Mouse (Mus musculus): Measurements from ENCODE around the gene Msx3. TPM values are rescaled to one million over a fixed set of nuclear protein-coding genes. Genes with fewer than 3 reads are reported as not detected.
A peak's percentile ranks its signal among the peaks of the same experiment; 100 is the strongest.

Msx3 gene
- polyA plus RNA-seq, 1 experiment = not detected

DNA sequence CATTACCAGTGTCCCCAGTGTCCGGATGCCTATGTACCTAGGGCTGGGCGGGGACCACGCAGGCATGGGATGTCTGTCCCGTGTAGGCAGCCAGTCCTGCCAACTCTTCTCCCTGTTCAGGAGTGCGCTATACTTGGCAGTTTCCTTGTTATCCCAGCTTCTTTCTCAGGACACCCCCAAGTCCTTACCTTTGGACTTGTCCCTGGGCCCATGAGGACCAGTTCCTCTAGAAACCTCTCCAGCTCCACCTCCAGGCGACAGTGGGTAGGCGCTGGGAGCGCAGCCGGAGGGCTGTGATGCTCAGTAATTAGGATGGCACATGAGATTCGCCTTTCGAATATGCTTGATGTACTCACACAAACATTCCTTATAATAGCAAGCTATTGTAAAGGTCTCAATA, 13.4 kb upstream of the Msx3 start:
- TF ChIP-seq POLR2A (IDR thresholded peaks at IDR 0.05; ENCODE audit: borderline replicate concordance, insufficient read depth, low read length) (no peak), CTCF (IDR thresholded peaks at IDR 0.05; ENCODE audit: borderline replicate concordance, insufficient read depth, low read depth, low read length) (peak; percentile 42; the same call in 1 of the 2 replicates)
- 18% methylated on average over 11 of the region's 11 CpGs for WGBS
- Histone ChIP-seq H3K27me3 (ENCODE audit: control insufficient read depth, insufficient read depth, low read length) (peaks cover 6% of the 10 kb centered on the region; the same call in 1 of the 2 replicates), H3K27ac (ENCODE audit: insufficient read depth, low read length) (no peak overlapping the region), H3K4me1 (ENCODE audit: control insufficient read depth, insufficient read depth, low read length) (0 out of 2 replicates have a peak, but pooled peaks cover 3% of the 10 kb centered on the region), H3K4me3 (replicated peaks; ENCODE audit: insufficient read depth, low read depth, low read length) (no peak overlapping the region)
- no peak for DNase-seq

DNA sequence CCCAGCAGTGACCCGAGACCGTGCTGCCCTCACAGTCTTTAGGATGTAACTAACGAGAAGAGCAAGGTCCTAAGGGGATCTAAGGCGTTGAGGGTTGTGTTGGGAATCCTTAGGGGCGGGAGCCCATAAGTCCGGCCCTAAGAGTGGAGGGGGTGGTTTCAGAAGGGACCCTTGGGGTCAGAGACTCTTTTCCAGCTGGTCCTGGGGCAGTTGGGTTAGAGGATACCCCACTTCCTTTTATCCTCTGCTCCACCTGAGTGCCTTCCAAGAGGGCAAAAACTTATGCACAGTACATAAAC, 12.9 kb upstream of the Msx3 start:
- Histone ChIP-seq H3K4me1 (ENCODE audit: control insufficient read depth, insufficient read depth, low read length) (0 out of 2 replicates have a peak, but pooled peaks cover 3% of the 10 kb centered on the region), H3K27me3 (ENCODE audit: control insufficient read depth, insufficient read depth, low read length) (peaks cover 6% of the 10 kb centered on the region; the same call in 1 of the 2 replicates), H3K4me3 (replicated peaks; ENCODE audit: insufficient read depth, low read depth, low read length) (no peak overlapping the region), H3K27ac (ENCODE audit: insufficient read depth, low read length) (no peak overlapping the region)
- TF ChIP-seq POLR2A (IDR thresholded peaks at IDR 0.05; ENCODE audit: borderline replicate concordance, insufficient read depth, low read length) (no peak), CTCF (IDR thresholded peaks at IDR 0.05; ENCODE audit: borderline replicate concordance, insufficient read depth, low read depth, low read length) (no peak)
- DNase-seq = no peak
- WGBS = 3% methylated on average over 6 of the region's 6 CpGs

DNA sequence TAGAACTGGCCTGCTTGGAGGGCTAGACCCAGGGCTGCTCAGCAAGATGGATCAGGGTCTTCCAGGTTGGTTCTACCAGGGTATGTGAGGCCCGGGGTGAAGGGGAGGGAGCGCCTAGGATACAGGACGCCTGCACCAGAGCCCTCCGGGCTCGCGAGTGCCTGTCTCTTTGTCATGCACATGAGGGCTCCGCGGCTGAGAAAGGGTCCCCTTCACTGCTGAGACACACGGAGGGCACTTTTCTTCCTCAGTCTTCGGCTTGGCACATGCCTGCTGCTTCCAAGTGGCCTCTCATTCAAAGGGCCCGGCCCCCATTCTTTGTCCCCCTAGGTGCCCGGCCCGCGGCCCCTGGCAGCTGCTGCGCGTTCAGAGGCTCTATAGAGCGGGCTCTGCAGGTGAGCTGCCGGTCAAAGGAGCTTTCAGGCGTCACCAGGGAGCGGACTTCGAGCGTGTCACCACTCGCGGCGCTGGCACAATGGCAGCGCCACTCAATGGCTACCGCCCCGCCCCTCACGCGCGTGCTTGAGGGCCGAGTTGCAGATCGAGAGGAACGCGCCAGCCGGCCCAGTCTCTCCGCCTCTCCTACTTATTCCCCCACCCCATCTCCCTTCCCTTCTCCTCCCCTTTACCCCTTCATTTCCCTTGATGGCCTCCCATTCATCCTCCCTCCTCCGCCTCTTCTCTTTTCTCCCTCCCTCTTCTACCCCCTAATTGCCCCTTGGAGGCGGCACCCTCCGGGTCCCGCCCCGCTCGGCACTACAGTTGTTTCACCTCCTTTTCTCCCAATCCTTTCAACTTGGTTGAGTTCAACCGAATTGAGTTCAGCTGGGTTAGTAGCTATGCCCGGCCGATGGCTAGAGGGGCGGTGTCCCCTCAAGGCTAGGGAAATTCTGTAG, 12.3 kb upstream of the Msx3 start:
- Histone ChIP-seq H3K27me3 (ENCODE audit: control insufficient read depth, insufficient read depth, low read length) (peaks cover 6% of the 10 kb centered on the region; the same call in 1 of the 2 replicates), H3K4me3 (replicated peaks; ENCODE audit: insufficient read depth, low read depth, low read length) (no peak overlapping the region)

DNA sequence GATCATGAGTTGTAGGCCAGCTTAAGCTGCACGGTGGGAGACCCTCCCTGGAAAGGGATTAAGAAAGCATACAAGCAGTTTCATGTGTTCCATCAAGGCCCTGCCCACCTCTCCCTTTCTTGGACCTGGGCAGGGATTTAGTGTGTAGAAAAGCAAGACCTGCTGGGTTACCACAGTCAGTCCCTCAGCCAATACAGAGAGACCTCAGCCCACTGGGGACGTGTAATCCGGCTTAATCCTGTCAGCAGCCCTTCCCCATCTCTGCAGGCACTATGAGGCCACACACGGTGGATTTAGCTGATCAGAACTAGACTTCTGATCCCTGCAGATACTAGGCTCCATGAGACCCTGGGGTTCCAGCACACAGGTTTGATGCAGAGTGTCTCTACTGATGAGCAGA, 10.7 kb upstream of the Msx3 start:
- Histone ChIP-seq H3K27ac (ENCODE audit: insufficient read depth, low read length) (no peak overlapping the region), H3K4me3 (replicated peaks; ENCODE audit: insufficient read depth, low read depth, low read length) (no peak overlapping the region), H3K4me1 (ENCODE audit: control insufficient read depth, insufficient read depth, low read length) (0 out of 2 replicates have a peak, but pooled peaks cover 3% of the 10 kb centered on the region), H3K27me3 (ENCODE audit: control insufficient read depth, insufficient read depth, low read length) (peaks cover 6% of the 10 kb centered on the region; the same call in 1 of the 2 replicates)
- TF ChIP-seq CTCF (IDR thresholded peaks at IDR 0.05; ENCODE audit: borderline replicate concordance, insufficient read depth, low read depth, low read length) (no peak), POLR2A (IDR thresholded peaks at IDR 0.05; ENCODE audit: borderline replicate concordance, insufficient read depth, low read length) (no peak)
- DNase-seq = no peak
- 66% methylated on average over 4 of the region's 4 CpGs for WGBS

More for the DNA sequence above, 12.3 kb upstream of the Msx3 start:
- Histone ChIP-seq H3K4me1 (ENCODE audit: control insufficient read depth, insufficient read depth, low read length) (0 out of 2 replicates have a peak, but pooled peaks cover 3% of the 10 kb centered on the region), H3K27ac (ENCODE audit: insufficient read depth, low read length) (no peak overlapping the region)
- TF ChIP-seq POLR2A (IDR thresholded peaks at IDR 0.05; ENCODE audit: borderline replicate concordance, insufficient read depth, low read length) = no peak
- TF ChIP-seq CTCF (IDR thresholded peaks at IDR 0.05; ENCODE audit: borderline replicate concordance, insufficient read depth, low read depth, low read length) = no peak
- WGBS = 5% methylated on average over 47 of the region's 47 CpGs
- DNase-seq = no peak

DNA sequence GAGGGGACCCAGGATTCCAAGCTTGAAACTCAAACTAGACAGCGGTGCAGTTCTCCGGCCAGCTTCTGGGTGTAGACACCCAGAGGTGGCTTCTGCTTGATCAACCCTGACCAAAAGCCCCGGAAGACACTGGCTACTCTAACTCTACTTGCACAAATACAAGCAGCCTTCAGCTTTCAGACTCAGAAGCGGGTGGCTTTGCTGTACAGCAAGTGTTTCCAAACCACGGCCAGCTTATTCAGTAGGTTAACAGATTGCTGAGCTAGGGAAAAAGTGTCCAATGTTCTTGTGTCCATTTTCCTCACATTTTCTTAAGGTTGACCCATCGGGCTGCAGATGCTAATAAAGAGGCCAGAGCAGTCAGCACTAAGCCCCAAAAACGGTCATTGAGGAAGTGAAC, 9.6 kb upstream of the Msx3 start:
- 29% methylated on average over 7 of the region's 7 CpGs for WGBS
- H3K27me3 ChIP-seq (ENCODE audit: control insufficient read depth, insufficient read depth, low read length) = peaks cover 6% of the 10 kb centered on the region; the same call in 1 of the 2 replicates
- TF ChIP-seq POLR2A (IDR thresholded peaks at IDR 0.05; ENCODE audit: borderline replicate concordance, insufficient read depth, low read length) (no peak), CTCF (IDR thresholded peaks at IDR 0.05; ENCODE audit: borderline replicate concordance, insufficient read depth, low read depth, low read length) (no peak)
- no peak for DNase-seq
- 0 out of 2 replicates have a peak, but pooled peaks cover 3% of the 10 kb centered on the region for H3K4me1 ChIP-seq (ENCODE audit: control insufficient read depth, insufficient read depth, low read length)
- H3K27ac ChIP-seq (ENCODE audit: insufficient read depth, low read length) = no peak overlapping the region
- no peak overlapping the region for H3K4me3 ChIP-seq (replicated peaks; ENCODE audit: insufficient read depth, low read depth, low read length)

DNA sequence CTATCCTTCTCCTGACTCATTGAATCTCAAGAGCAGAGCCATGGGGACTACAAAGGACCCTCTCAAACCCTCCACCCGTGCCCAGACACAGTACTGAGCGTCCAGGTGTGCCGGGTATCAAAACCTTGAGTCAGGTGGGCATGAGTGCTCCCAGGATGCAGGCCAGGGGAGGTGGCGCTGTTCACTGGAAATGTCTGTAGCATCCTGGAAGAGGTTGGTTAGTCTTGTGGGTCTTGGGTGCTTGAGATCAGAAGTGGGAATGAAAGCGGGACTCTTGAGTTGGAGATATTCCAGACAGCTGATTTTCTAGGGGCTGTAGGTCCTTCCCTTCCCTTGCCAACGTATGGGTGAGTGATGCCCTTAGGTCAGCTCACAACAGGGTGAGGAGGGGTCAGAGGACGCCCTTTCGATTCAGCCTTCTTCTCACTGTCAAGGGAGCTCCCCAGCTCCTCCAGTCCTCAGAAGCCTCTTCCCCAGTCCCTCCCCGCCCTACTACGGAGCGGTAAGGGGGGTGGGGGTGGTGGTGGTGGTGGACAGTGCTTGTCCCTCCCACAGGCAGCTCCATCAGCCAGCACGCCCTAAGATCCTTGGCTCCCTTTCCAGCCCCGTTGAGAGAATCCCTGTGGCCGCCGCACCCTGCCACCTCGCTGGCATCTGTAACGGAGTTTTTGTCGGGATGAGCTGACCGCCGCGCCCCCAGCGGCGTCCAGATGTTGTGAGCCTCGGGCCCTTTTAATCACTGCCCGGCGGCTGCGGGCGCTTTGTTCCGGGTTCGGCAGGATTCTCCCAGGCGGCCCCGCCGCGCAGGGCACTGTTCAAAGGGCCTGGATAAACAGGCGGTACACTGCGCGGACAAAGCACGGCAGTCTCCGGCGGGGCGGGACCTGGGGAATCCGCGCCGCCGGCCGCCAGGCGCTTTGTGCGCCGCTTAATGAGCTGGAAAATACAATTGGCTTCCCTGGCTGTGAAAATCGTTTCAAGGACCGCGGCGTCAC, 8.8 kb upstream of the Msx3 start:
- Histone ChIP-seq H3K27ac (ENCODE audit: insufficient read depth, low read length) (no peak overlapping the region), H3K4me3 (replicated peaks; ENCODE audit: insufficient read depth, low read depth, low read length) (peak overlapping the region; percentile 2), H3K27me3 (ENCODE audit: control insufficient read depth, insufficient read depth, low read length) (peaks cover 6% of the 10 kb centered on the region; the same call in 1 of the 2 replicates), H3K4me1 (ENCODE audit: control insufficient read depth, insufficient read depth, low read length) (0 out of 2 replicates have a peak, but pooled peaks cover 3% of the 10 kb centered on the region)
- no peak for TF ChIP-seq CTCF (IDR thresholded peaks at IDR 0.05; ENCODE audit: borderline replicate concordance, insufficient read depth, low read depth, low read length)
- no peak for TF ChIP-seq POLR2A (IDR thresholded peaks at IDR 0.05; ENCODE audit: borderline replicate concordance, insufficient read depth, low read length)
- no peak for DNase-seq
- WGBS = 4% methylated on average over 53 of the region's 53 CpGs

DNA sequence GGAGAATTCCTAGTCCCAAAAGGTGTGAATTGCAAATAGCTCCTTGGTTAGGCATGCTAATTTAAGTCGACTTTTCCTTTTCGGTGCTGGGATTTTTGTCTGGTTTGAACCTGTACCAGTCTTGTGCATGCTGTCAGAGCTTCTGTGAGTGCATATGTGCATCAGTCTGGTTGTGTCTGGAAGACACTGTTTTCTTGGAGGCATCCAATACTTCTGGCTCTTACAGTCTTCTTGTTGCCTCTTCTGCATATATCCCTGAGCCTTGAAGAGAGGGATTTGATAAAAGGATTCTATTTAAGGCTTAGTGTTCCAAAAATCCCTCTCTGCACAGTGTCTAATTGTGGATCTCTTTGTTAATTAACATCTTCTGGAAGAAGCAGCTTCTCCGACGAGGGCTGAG, 5.2 kb upstream of the Msx3 start:
- TF ChIP-seq POLR2A (IDR thresholded peaks at IDR 0.05; ENCODE audit: borderline replicate concordance, insufficient read depth, low read length) (no peak), CTCF (IDR thresholded peaks at IDR 0.05; ENCODE audit: borderline replicate concordance, insufficient read depth, low read depth, low read length) (no peak)
- no peak overlapping the region for H3K27ac ChIP-seq (ENCODE audit: insufficient read depth, low read length)
- 0 out of 2 replicates have a peak, but pooled peaks cover 3% of the 10 kb centered on the region for H3K4me1 ChIP-seq (ENCODE audit: control insufficient read depth, insufficient read depth, low read length)
- no peak for DNase-seq
- H3K27me3 ChIP-seq (ENCODE audit: control insufficient read depth, insufficient read depth, low read length) = no peaks in the 10 kb centered on the region; the same call in 1 of the 2 replicates
- no peak overlapping the region for H3K4me3 ChIP-seq (replicated peaks; ENCODE audit: insufficient read depth, low read depth, low read length)
- WGBS = 85% methylated on average over 4 of the region's 4 CpGs
